Mouse (Mus musculus): ENCODE measurements around the gene Ptprn2.

- TF ChIP-seq CTCF (IDR thresholded peaks at IDR 0.05; ENCODE audit: low read depth) = no peak
- no peak for TF ChIP-seq EP300 (IDR thresholded peaks at IDR 0.05; ENCODE audit: low read depth)
Observed at GRCm38 (mm10) chr12:117159669-117160210, 674.2 kb downstream of the Ptprn2 start.

Data from liver, postnatal 0 days (tissue).